Mouse (Mus musculus) heart, adult 11 months (tissue): ENCODE data around the gene Gm11562.

ENCODE experiments used
- DNase-seq: peaks from one replicate; pipeline ENCODE4 v3.0.0; 2022

Gene Gm11562

GRCm38 (mm10) chr11:99583245-99583704, 37.0 kb downstream of the Gm11562 start, which contains the start of gene Krtap1-4:
TSS of gene Krtap1-4 (minus strand) at chr11:99583654.
- peak; percentile 71 for DNase-seq

- peak; percentile 22 for DNase-seq
Observed at GRCm38 (mm10) chr11:99581564-99581963, 38.7 kb downstream of the Gm11562 start.

- DNase-seq: peak; percentile 7
Observed at GRCm38 (mm10) chr11:99581051-99581450, 39.2 kb downstream of the Gm11562 start.

GRCm38 (mm10) chr11:99580636-99581035, 39.6 kb downstream of the Gm11562 start, which contains the start of gene Krtap1-5:
TSS of gene Krtap1-5 (minus strand) at chr11:99581016.
- DNase-seq: peak; percentile 74

- DNase-seq: no peak
Observed at GRCm38 (mm10) chr11:99574106-99574505, 46.1 kb downstream of the Gm11562 start.

- no peak for DNase-seq
Observed at GRCm38 (mm10) chr11:99573164-99573563, 47.1 kb downstream of the Gm11562 start.
